Mouse (Mus musculus) ES-E14 (cell line): ENCODE data around the gene Rec114. TPM values are rescaled to one million over a fixed set of nuclear protein-coding genes. Genes with fewer than 3 reads are reported as not detected.

ENCODE experiments used
- DNase-seq: peaks from one replicate; pipeline ENCODE4 v3.0.0-alpha.2; 2013; ENCODE audit warnings: low read depth, low spot score
- H3K27ac ChIP-seq: 2 replicates; pipeline ENCODE4 v1.5.1; 2012; ENCODE audit warnings: low read depth, mild to moderate bottlenecking, low read length, moderate library complexity, mixed read lengths; ENCODE audit not compliant: poor library complexity, insufficient read depth, severe bottlenecking
- H3K36me3 ChIP-seq: 2 replicates; pipeline ENCODE4 v1.6.1; 2012; ENCODE audit warnings: mild to moderate bottlenecking, low read length, moderate library complexity, mixed read lengths; ENCODE audit not compliant: control insufficient read depth, poor library complexity, insufficient read depth, severe bottlenecking
- H3K4me1 ChIP-seq, 2 experiments: fragments of 150-350 bp in 1 of 2; sonication (generic) in 1 of 2; 2 replicates each; pipeline ENCODE4 v1.6.1; 2012; ENCODE audit warnings: low read length in 2 of 2, mild to moderate bottlenecking in 1 of 2, mixed read lengths in 1 of 2; ENCODE audit not compliant: control insufficient read depth in 2 of 2, insufficient read depth in 2 of 2, poor library complexity in 1 of 2
- H3K4me3 ChIP-seq, 2 experiments: fragments of 150-350 bp in 1 of 2; sonication (generic) in 1 of 2; 2 replicates each; pipeline ENCODE4 v1.5.1; 2012; ENCODE audit warnings: low read length in 2 of 2, low read depth in 1 of 2, mild to moderate bottlenecking in 1 of 2, mixed read lengths in 1 of 2; ENCODE audit not compliant: insufficient read depth in 1 of 2, poor library complexity in 1 of 2, severe bottlenecking in 1 of 2
- H3K9ac ChIP-seq: 2 replicates; pipeline ENCODE4 v1.6.1; 2012; ENCODE audit warnings: low read depth, mild to moderate bottlenecking, low read length, mixed read lengths; ENCODE audit not compliant: poor library complexity, insufficient read depth, severe bottlenecking
- H3K9me3 ChIP-seq: fragments of 150-350 bp; sonication (generic); 2 replicates; pipeline ENCODE4 v1.6.1; 2012; ENCODE audit warnings: low read depth, mild to moderate bottlenecking, low read length; ENCODE audit not compliant: control insufficient read depth, insufficient read depth
- CHD2 ChIP-seq: IDR thresholded peaks from 2 replicates; pipeline ENCODE4 v1.6.1; 2014; ENCODE audit warnings: mild to moderate bottlenecking, low read depth, low read length, inconsistent platforms
- HCFC1 ChIP-seq: IDR thresholded peaks from 2 replicates; pipeline ENCODE4 v1.6.1; 2012; ENCODE audit warnings: low read length, inconsistent platforms, borderline replicate concordance; ENCODE audit not compliant: insufficient read depth
- MAFK ChIP-seq: IDR thresholded peaks from 2 replicates; pipeline ENCODE4 v1.6.1; 2014; ENCODE audit warnings: mild to moderate bottlenecking, low read depth, low read length, inconsistent platforms; ENCODE audit not compliant: insufficient read depth
- ZC3H11A ChIP-seq: IDR thresholded peaks from 2 replicates; pipeline ENCODE4 v1.6.1; 2012; ENCODE audit warnings: low read depth, mild to moderate bottlenecking, inconsistent platforms, low read length, borderline replicate concordance
- ZNF384 ChIP-seq: IDR thresholded peaks from 2 replicates; pipeline ENCODE4 v1.6.1; 2012; ENCODE audit warnings: low read depth, low read length, inconsistent platforms
- in situ Hi-C, 2 experiments: fragments of 600-800 bp; cut with MboI; formaldehyde crosslinking; loops; one replicate each; pipeline ENCODE4 v1.15.1; 2025; ENCODE audit warnings: low sequenced_read_pairs in 2 of 2, inconsistent platforms in 1 of 2; ENCODE audit not compliant: unreplicated experiment in 2 of 2
- total RNA-seq: library from RNA; depleted of rRNA; stranded (reverse); fragments of 300-350 nt; gene quantifications from 2 replicates; pipeline ENCODE4 v1.2.3, GENCODE M21; 2012

Rec114 gene
- total RNA-seq, 1 experiment, result 16.7 TPM

DNA sequence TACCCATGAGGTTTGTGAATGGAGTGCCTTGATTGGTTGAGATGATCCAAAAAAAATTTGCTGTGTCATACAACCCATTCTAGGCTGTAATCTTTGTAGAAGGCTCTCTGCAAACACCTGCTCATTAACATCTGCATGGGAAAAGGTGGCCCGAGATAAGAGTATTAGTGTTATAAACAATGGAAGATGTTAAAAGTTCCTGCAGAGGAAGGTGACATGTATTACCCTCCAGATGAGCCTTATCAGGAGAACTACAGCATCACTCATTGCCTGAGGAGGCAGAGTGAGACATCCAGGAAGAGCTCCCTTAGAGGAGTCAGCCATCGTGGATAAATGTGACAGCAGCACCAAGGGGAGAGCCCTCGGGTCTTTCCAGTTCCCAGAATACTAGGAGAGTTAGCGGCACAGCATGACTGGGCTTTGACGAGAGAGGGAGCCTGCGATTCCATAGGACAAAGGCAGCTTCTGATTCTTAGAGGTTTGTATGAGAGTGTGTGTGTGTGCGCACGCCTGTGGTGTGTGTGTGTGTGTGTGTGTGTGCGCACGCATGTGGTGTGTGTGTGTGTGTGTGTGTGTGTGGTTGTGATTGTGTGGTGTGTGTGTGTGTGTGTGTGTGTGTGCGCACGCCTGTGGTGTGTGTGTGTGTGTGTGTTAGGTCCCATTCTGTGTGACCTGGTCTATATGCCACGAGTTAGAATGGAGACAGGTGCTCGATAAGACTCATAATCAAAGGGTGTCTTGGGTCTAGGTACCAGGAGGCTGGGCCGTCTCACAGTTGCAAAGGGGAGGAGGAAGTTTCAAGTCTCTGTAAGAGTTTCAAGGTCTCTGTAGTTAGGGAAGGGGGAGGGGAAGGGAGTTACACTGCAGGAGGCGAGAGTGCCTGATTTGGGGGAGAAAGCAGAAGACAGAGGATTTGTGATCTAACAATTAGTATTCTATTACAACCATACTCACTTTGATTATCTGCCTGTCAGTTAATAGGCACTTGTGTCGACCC, 23.5 kb upstream of the Rec114 start:
- Histone ChIP-seq H3K9ac (no peak overlapping the region), H3K36me3 (no peaks in the 10 kb centered on the region), H3K27ac (no peak overlapping the region), H3K4me3 (no peak overlapping the region), H3K9me3 (no peaks in the 10 kb centered on the region), H3K4me1 (peaks cover 11 to 16% of the 10 kb centered on the region in 2 experiments)
- TF ChIP-seq ZC3H11A, result no peak
- TF ChIP-seq MAFK, result no peak
- no peak for TF ChIP-seq ZNF384
- no peak for TF ChIP-seq HCFC1
- no peak for DNase-seq
- in situ Hi-C loops, result no loop called here

- Histone ChIP-seq H3K9me3 (no peaks in the 10 kb centered on the region), H3K4me1 (peaks cover 14% of the 10 kb centered on the region in 2 experiments), H3K4me3 (no peak overlapping the region), H3K36me3 (no peaks in the 10 kb centered on the region), H3K27ac (no peak overlapping the region), H3K9ac (no peak overlapping the region)
- no peak for DNase-seq
- in situ Hi-C loops, result no loop called here
- no peak for TF ChIP-seq HCFC1
- TF ChIP-seq ZC3H11A, result no peak
- no peak for TF ChIP-seq ZNF384
- TF ChIP-seq CHD2, result no peak
- TF ChIP-seq MAFK, result no peak
Observed at GRCm38 (mm10) chr9:58764354-58764753, 20.6 kb upstream of the Rec114 start.

DNA sequence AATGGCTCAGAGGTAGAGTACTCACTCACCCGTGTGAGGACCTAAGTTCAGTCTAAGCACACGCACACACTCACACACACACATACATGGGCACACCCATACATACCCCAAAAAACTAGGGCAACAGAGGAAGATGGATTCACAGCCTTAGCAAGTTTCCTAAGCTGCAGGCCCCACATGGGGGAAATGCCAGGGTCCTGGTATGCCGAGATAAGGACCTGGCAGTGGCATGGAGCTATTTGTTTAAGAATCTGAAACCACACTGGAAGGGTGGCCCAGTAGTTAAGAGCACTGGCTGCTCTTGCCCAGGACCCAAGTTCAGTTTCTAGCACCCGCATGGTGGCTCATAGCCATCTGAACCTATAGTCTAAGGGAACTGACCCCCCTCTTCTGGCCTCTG, 19.4 kb upstream of the Rec114 start:
- H3K27ac ChIP-seq, result no peak overlapping the region
- no peaks in the 10 kb centered on the region for H3K9me3 ChIP-seq
- H3K4me1 ChIP-seq, result peaks cover 14 to 19% of the 10 kb centered on the region in 2 experiments
- DNase-seq, result no peak
- in situ Hi-C loops, result no loop called here
- H3K4me3 ChIP-seq, result no peak overlapping the region
- TF ChIP-seq ZC3H11A (no peak), ZNF384 (no peak), MAFK (no peak), CHD2 (no peak), HCFC1 (no peak)
- no peaks in the 10 kb centered on the region for H3K36me3 ChIP-seq
- H3K9ac ChIP-seq, result no peak overlapping the region

GRCm38 (mm10) chr9:58762086-58762485, 18.3 kb upstream of the Rec114 start:
- H3K9ac ChIP-seq, result no peak overlapping the region
- H3K4me3 ChIP-seq, result no peak overlapping the region
- in situ Hi-C loops, result no loop called here
- no peak for DNase-seq
- H3K4me1 ChIP-seq, result peaks cover 15 to 17% of the 10 kb centered on the region in 2 experiments
- H3K27ac ChIP-seq, result no peak overlapping the region
- TF ChIP-seq ZNF384 (peak; percentile 67; the same call in 1 of the 2 replicates), MAFK (no peak)
- no peaks in the 10 kb centered on the region for H3K36me3 ChIP-seq
- H3K9me3 ChIP-seq, result no peaks in the 10 kb centered on the region
